Mouse (Mus musculus) E14TG2a.4 (cell line): ENCODE measurements around the gene Sun3.

ENCODE experiments used
- CTCF ChIP-seq: conservative IDR thresholded peaks from 2 replicates; pipeline ENCODE4 v1.5.1; 2014; ENCODE audit warnings: low read length
- NANOG ChIP-seq: IDR thresholded peaks from 2 replicates; pipeline ENCODE4 v1.6.1; 2014; ENCODE audit warnings: borderline replicate concordance, low read length, mixed read lengths

DNA sequence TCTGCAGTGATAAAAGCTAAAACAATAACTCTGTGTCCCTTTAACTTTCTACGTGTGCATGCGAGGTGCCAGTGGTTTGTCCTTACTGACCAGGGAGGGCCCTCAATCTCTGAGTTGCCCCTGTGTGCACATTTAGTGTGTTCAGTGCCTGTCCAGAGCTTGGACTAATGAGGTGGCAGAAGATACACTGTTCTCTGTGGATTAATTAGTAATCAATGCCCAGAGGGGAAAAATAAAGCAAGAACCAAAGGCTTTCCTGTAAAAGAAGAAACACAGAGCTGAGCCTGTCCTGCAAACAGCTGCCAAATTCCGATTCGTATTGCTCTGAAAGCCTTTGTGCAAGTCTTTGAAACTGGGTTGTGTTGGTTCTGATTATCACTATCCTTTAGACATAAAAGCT, 1.4 kb upstream of the Sun3 start:
- TF ChIP-seq CTCF (no peak), NANOG (no peak)
